9 mouse cellular contexts compared by ENCODE assay signal in genomic region chr11:101238071-101238647, GRCm38 (mm10). TPM values are rescaled to one million over a fixed set of nuclear protein-coding genes. Genes with fewer than 3 reads are reported as not detected.
DNase-seq lines count a peak whose midpoint lies in the region; ATAC-seq and TF ChIP-seq lines count a peak whose summit lies in the region.
"Had no signal": no experiment of that assay in that cellular context is flagged by ENCODE, and none has a peak within 500 bp of the region (broad histone marks: within the 10 kb centered on the region; RNA-seq: fewer than 3 reads in every experiment).

No protein-coding gene starts in this region.

- H3K9me3 ChIP-seq in hindbrain, embryonic 15.5 days = no peaks in the 10 kb centered on the region
- no peaks in the 10 kb centered on the region for H3K9me3 ChIP-seq in hindbrain, embryonic 14.5 days (ENCODE audit: control insufficient read depth, low read length)
- no peaks in the 10 kb centered on the region for H3K9me3 ChIP-seq in liver, embryonic 11.5 days (ENCODE audit: control insufficient read depth, low read length)
- H3K9me3 ChIP-seq in midbrain, embryonic 15.5 days = no peaks in the 10 kb centered on the region

- TF ChIP-seq CTCF in heart, adult 2 months (IDR thresholded peaks at IDR 0.05) = no peak

- no peak overlapping the region for H3K9ac ChIP-seq in hindbrain, embryonic 15.5 days
- no peak overlapping the region for H3K9ac ChIP-seq in hindbrain, embryonic 14.5 days
- H3K9ac ChIP-seq in heart, adult 2 months (ENCODE audit: low read depth, low read length) = no peak overlapping the region
- H3K9ac ChIP-seq in liver, embryonic 11.5 days (ENCODE audit: low read depth, low read length) = no peak overlapping the region
- no peak overlapping the region for H3K9ac ChIP-seq in midbrain, embryonic 15.5 days

- WGBS in hindbrain, embryonic 15.5 days = 63% methylated on average over 5 of the region's 5 CpGs
- WGBS in hindbrain, embryonic 14.5 days = 62% methylated on average over 5 of the region's 5 CpGs
- 19% methylated on average over 5 of the region's 5 CpGs for WGBS in heart, adult 2 months
- WGBS in liver, embryonic 11.5 days = 58% methylated on average over 5 of the region's 5 CpGs
- WGBS in midbrain, embryonic 15.5 days = 51% methylated on average over 5 of the region's 5 CpGs

- H3K27me3 ChIP-seq in hindbrain, embryonic 15.5 days = no peaks in the 10 kb centered on the region
- no peaks in the 10 kb centered on the region for H3K27me3 ChIP-seq in hindbrain, embryonic 14.5 days (ENCODE audit: control insufficient read depth, insufficient read depth, low read length)
- H3K27me3 ChIP-seq in heart, adult 2 months (ENCODE audit: control insufficient read depth, insufficient read depth, low read length) = no peaks in the 10 kb centered on the region
- H3K27me3 ChIP-seq in liver, embryonic 11.5 days (replicated peaks; ENCODE audit: control insufficient read depth, insufficient read depth, low read length) = peaks cover 5% of the 10 kb centered on the region
- H3K27me3 ChIP-seq in midbrain, embryonic 15.5 days (replicated peaks) = no peaks in the 10 kb centered on the region

- H3K36me3 ChIP-seq in hindbrain, embryonic 15.5 days = no peaks in the 10 kb centered on the region
- H3K36me3 ChIP-seq in hindbrain, embryonic 14.5 days (replicated peaks; ENCODE audit: control insufficient read depth, insufficient read depth) = no peaks in the 10 kb centered on the region
- no peaks in the 10 kb centered on the region for H3K36me3 ChIP-seq in heart, adult 2 months (ENCODE audit: control insufficient read depth, insufficient read depth, low read length)
- H3K36me3 ChIP-seq in liver, embryonic 11.5 days (ENCODE audit: control insufficient read depth, insufficient read depth, low read length) = no peaks in the 10 kb centered on the region
- no peaks in the 10 kb centered on the region for H3K36me3 ChIP-seq in midbrain, embryonic 15.5 days (replicated peaks)

- H3K4me3 ChIP-seq in hindbrain, embryonic 15.5 days = no peak overlapping the region
- no peak overlapping the region for H3K4me3 ChIP-seq in hindbrain, embryonic 14.5 days (replicated peaks; ENCODE audit: low read length)
- no peak overlapping the region for H3K4me3 ChIP-seq in heart, adult 2 months
- no peak overlapping the region for H3K4me3 ChIP-seq in liver, embryonic 11.5 days (ENCODE audit: low read depth, low read length)
- H3K4me3 ChIP-seq in midbrain, embryonic 15.5 days = no peak overlapping the region

- TF ChIP-seq POLR2A in heart, adult 2 months (IDR thresholded peaks at IDR 0.05; ENCODE audit: insufficient read depth, low read depth, low read length) = no peak

- DNase-seq in hindbrain, embryonic 14.5 days (ENCODE audit: low spot score) = no peak
- DNase-seq in adipocyte (ENCODE audit: low spot score) = peak; percentile 70
- peak; percentile 43 to 48 for DNase-seq in heart, adult 2 months
- peak; percentile 69 for DNase-seq in layer of hippocampus, adult 9-11 months
- no peak for DNase-seq in urinary bladder, postnatal 25 days (ENCODE audit: low spot score)
- no peak for DNase-seq in liver, embryonic 11.5 days (ENCODE audit: low spot score)
- DNase-seq: spleen, adult 18-20 months had no signal

- no peak for ATAC-seq in hindbrain, embryonic 15.5 days (ENCODE audit: low FRiP score, low read depth)
- ATAC-seq in hindbrain, embryonic 14.5 days (ENCODE audit: low FRiP score) = no peak
- ATAC-seq in liver, embryonic 11.5 days (replicated peaks; ENCODE audit: low FRiP score) = no peak
- no peak for ATAC-seq in midbrain, embryonic 15.5 days (replicated peaks)

- intact Hi-C loops in heart, adult 2 months (cut with DNase I) = no loop called here

- no peak overlapping the region for H3K4me2 ChIP-seq in hindbrain, embryonic 15.5 days
- no peak overlapping the region for H3K4me2 ChIP-seq in hindbrain, embryonic 14.5 days (replicated peaks)
- no peak overlapping the region for H3K4me2 ChIP-seq in liver, embryonic 11.5 days
- H3K4me2 ChIP-seq in midbrain, embryonic 15.5 days = no peak overlapping the region

- H3K4me1 ChIP-seq in hindbrain, embryonic 15.5 days (replicated peaks) = no peaks in the 10 kb centered on the region
- H3K4me1 ChIP-seq in hindbrain, embryonic 14.5 days (replicated peaks; ENCODE audit: control insufficient read depth, insufficient read depth, low read length) = no peaks in the 10 kb centered on the region
- peaks cover 2% of the 10 kb centered on the region; the same call in 1 of the 2 replicates for H3K4me1 ChIP-seq in heart, adult 2 months (ENCODE audit: control insufficient read depth, insufficient read depth, low read length)
- H3K4me1 ChIP-seq in liver, embryonic 11.5 days (replicated peaks; ENCODE audit: control insufficient read depth, insufficient read depth, low read length) = no peaks in the 10 kb centered on the region
- no peaks in the 10 kb centered on the region for H3K4me1 ChIP-seq in midbrain, embryonic 15.5 days

- H3K79me2 ChIP-seq in heart, adult 2 months (replicated peaks; ENCODE audit: control insufficient read depth, insufficient read depth, low read length) = no peaks in the 10 kb centered on the region

- H3K27ac ChIP-seq in hindbrain, embryonic 15.5 days (replicated peaks) = 0 out of 2 replicates have a peak overlapping the region, but pooled peaks have one; percentile 15
- H3K27ac ChIP-seq in hindbrain, embryonic 14.5 days = no peak overlapping the region
- H3K27ac ChIP-seq in heart, adult 2 months = peak overlapping the region; percentile 43
- no peak overlapping the region for H3K27ac ChIP-seq in liver, embryonic 11.5 days (ENCODE audit: low read depth, low read length)
- no peak overlapping the region for H3K27ac ChIP-seq in midbrain, embryonic 15.5 days

- TF ChIP-seq EP300 in heart, adult 2 months (IDR thresholded peaks at IDR 0.05; ENCODE audit: insufficient read depth, low read depth, low read length) = no peak

RNA-seq across cellular contexts. Expression of gene Ramp2, which starts 7.7 kb away (rescaled TPM):
- 96.5 and 98.8 TPM in 2 replicates for polyA plus RNA-seq in hindbrain, embryonic 15.5 days (2015; fragmentation: Nextera tagmentation; extraction: Ambion mirVana)
- polyA plus RNA-seq in hindbrain, embryonic 14.5 days (2014; fragmentation: Nextera tagmentation; extraction: Ambion mirVana) = 102 and 117 TPM in 2 replicates
- total RNA-seq in heart, adult 2 months (2021) = 10 to 100 TPM; 89.1 to 90.3 TPM
- polyA plus RNA-seq in heart, adult 2 months (2012; rRNA removed) = 130 and 172 TPM in 2 replicates
- polyA plus RNA-seq in liver, embryonic 11.5 days (2014; fragmentation: Nextera tagmentation; extraction: Ambion mirVana) = 62.4 and 64.2 TPM in 2 replicates
- 86.5 and 103 TPM in 2 replicates for polyA plus RNA-seq in midbrain, embryonic 15.5 days (2015; fragmentation: Nextera tagmentation; extraction: Ambion mirVana)

RNA-seq across cellular contexts. Expression of gene Ezh1, which starts 11.9 kb away (rescaled TPM):
- 26.5 and 27.4 TPM in 2 replicates for polyA plus RNA-seq in hindbrain, embryonic 15.5 days (2015; fragmentation: Nextera tagmentation; extraction: Ambion mirVana)
- 26.9 and 37.2 TPM in 2 replicates for polyA plus RNA-seq in hindbrain, embryonic 14.5 days (2014; fragmentation: Nextera tagmentation; extraction: Ambion mirVana)
- 10 to 100 TPM; 29.8 to 31.4 TPM for total RNA-seq in heart, adult 2 months (2021)
- polyA plus RNA-seq in heart, adult 2 months (2012; rRNA removed) = 26.1 and 34.1 TPM in 2 replicates
- 11.8 and 12.4 TPM in 2 replicates for polyA plus RNA-seq in liver, embryonic 11.5 days (2014; fragmentation: Nextera tagmentation; extraction: Ambion mirVana)
- 27.4 and 30.7 TPM in 2 replicates for polyA plus RNA-seq in midbrain, embryonic 15.5 days (2015; fragmentation: Nextera tagmentation; extraction: Ambion mirVana)

RNA-seq across cellular contexts. Expression of gene Vps25, which starts 15.3 kb away (rescaled TPM):
- polyA plus RNA-seq in hindbrain, embryonic 15.5 days (2015; fragmentation: Nextera tagmentation; extraction: Ambion mirVana) = 118 and 124 TPM in 2 replicates
- 122 and 133 TPM in 2 replicates for polyA plus RNA-seq in hindbrain, embryonic 14.5 days (2014; fragmentation: Nextera tagmentation; extraction: Ambion mirVana)
- total RNA-seq in heart, adult 2 months (2021) = 10 to 100 TPM; 82.5 to 90.1 TPM
- 83.2 and 96.8 TPM in 2 replicates for polyA plus RNA-seq in heart, adult 2 months (2012; rRNA removed)
- 158 and 163 TPM in 2 replicates for polyA plus RNA-seq in liver, embryonic 11.5 days (2014; fragmentation: Nextera tagmentation; extraction: Ambion mirVana)
- 123 and 124 TPM in 2 replicates for polyA plus RNA-seq in midbrain, embryonic 15.5 days (2015; fragmentation: Nextera tagmentation; extraction: Ambion mirVana)

RNA-seq across cellular contexts. Expression of gene Wnk4, which starts 22.2 kb away (rescaled TPM):
- 8.5 and 9.5 TPM in 2 replicates for polyA plus RNA-seq in hindbrain, embryonic 15.5 days (2015; fragmentation: Nextera tagmentation; extraction: Ambion mirVana)
- polyA plus RNA-seq in hindbrain, embryonic 14.5 days (2014; fragmentation: Nextera tagmentation; extraction: Ambion mirVana) = 5.3 and 6.0 TPM in 2 replicates
- 10 to 100 TPM in 1 of 2 experiments, 1 to 10 TPM in 1; 9.2 to 12.6 TPM for total RNA-seq in heart, adult 2 months (2021)
- 12.1 and 13.9 TPM in 2 replicates for polyA plus RNA-seq in heart, adult 2 months (2012; rRNA removed)
- 18.5 and 19.7 TPM in 2 replicates for polyA plus RNA-seq in liver, embryonic 11.5 days (2014; fragmentation: Nextera tagmentation; extraction: Ambion mirVana)
- 7.7 and 10.7 TPM in 2 replicates for polyA plus RNA-seq in midbrain, embryonic 15.5 days (2015; fragmentation: Nextera tagmentation; extraction: Ambion mirVana)

RNA-seq across cellular contexts. Expression of gene Cntd1, which starts 40.7 kb away (rescaled TPM):
- 1.0 and 1.2 TPM in 2 replicates for polyA plus RNA-seq in hindbrain, embryonic 15.5 days (2015; fragmentation: Nextera tagmentation; extraction: Ambion mirVana)
- 0.42 and 0.91 TPM in 2 replicates for polyA plus RNA-seq in hindbrain, embryonic 14.5 days (2014; fragmentation: Nextera tagmentation; extraction: Ambion mirVana)
- total RNA-seq in heart, adult 2 months (2021) = under 1 TPM; 0.23 to 0.36 TPM
- 0.06 and 0.12 TPM in 2 replicates for polyA plus RNA-seq in heart, adult 2 months (2012; rRNA removed)
- polyA plus RNA-seq in liver, embryonic 11.5 days (2014; fragmentation: Nextera tagmentation; extraction: Ambion mirVana) = 1.2 and 1.4 TPM in 2 replicates
- 0.93 and 1.3 TPM in 2 replicates for polyA plus RNA-seq in midbrain, embryonic 15.5 days (2015; fragmentation: Nextera tagmentation; extraction: Ambion mirVana)

Comparison
In these comparisons a context has a peak if more than half of its experiments do, and no peak if none do; other contexts are left out.
1. H3K27ac ChIP-seq: peak in hindbrain, embryonic 15.5 days (single experiment) and heart, adult 2 months (single experiment); none in hindbrain, embryonic 14.5 days (single experiment), liver, embryonic 11.5 days (single experiment) and midbrain, embryonic 15.5 days (single experiment).
2. DNase-seq: peak in adipocyte (single experiment), heart, adult 2 months (2 of 2) and layer of hippocampus, adult 9-11 months (single experiment); none in hindbrain, embryonic 14.5 days (single experiment), urinary bladder, postnatal 25 days (single experiment) and liver, embryonic 11.5 days (single experiment).